Comparison of ENCODE assay signal across 8 mouse cellular contexts in genomic region chr1:40879051-40879450, GRCm38 (mm10).
DNase-seq lines count a peak whose midpoint lies in the region; ATAC-seq and TF ChIP-seq lines count a peak whose summit lies in the region.

No protein-coding gene starts in this region.

- TF ChIP-seq EP300 in lung, postnatal 0 days (IDR thresholded peaks at IDR 0.05) = no peak

- no peak for ATAC-seq in heart, embryonic 11.5 days (replicated peaks; ENCODE audit: insufficient number of reproducible peaks, low FRiP score, low TSS enrichment)
- ATAC-seq in forebrain, embryonic 15.5 days (replicated peaks) = no peak
- ATAC-seq in lung, postnatal 0 days = no peak

- no peak overlapping the region for H3K27ac ChIP-seq in heart, embryonic 11.5 days (ENCODE audit: low read depth, low read length)
- H3K27ac ChIP-seq in forebrain, embryonic 15.5 days (replicated peaks) = peak overlapping the region; percentile 39; the same call in 1 of the 2 replicates
- no peak overlapping the region for H3K27ac ChIP-seq in lung, postnatal 0 days (ENCODE audit: low read length)

- no peak overlapping the region for H3K4me3 ChIP-seq in heart, embryonic 11.5 days (ENCODE audit: low read depth, low read length)
- H3K4me3 ChIP-seq in forebrain, embryonic 15.5 days = no peak overlapping the region
- no peak overlapping the region for H3K4me3 ChIP-seq in lung, postnatal 0 days (ENCODE audit: low read depth, low read length)

- H3K4me2 ChIP-seq in heart, embryonic 11.5 days = no peak overlapping the region
- H3K4me2 ChIP-seq in forebrain, embryonic 15.5 days (replicated peaks) = no peak overlapping the region
- H3K4me2 ChIP-seq in lung, postnatal 0 days (replicated peaks; ENCODE audit: low read depth, low read length) = no peak overlapping the region

- no peaks in the 10 kb centered on the region for H3K4me1 ChIP-seq in heart, embryonic 11.5 days (ENCODE audit: control insufficient read depth, insufficient read depth, low read length)
- 0 out of 2 replicates have a peak, but pooled peaks cover 12% of the 10 kb centered on the region for H3K4me1 ChIP-seq in forebrain, embryonic 15.5 days
- H3K4me1 ChIP-seq in lung, postnatal 0 days (ENCODE audit: insufficient read depth, low read depth, low read length) = no peaks in the 10 kb centered on the region

- peak; percentile 80 for DNase-seq in heart, adult 11 months
- peak; percentile 4 to 18 for DNase-seq in urinary bladder, postnatal 36 days (ENCODE audit: low spot score in 2 of 2)
- no peak for DNase-seq in urinary bladder, postnatal 25 days (ENCODE audit: low spot score)
- peak; percentile 45 to 78 for DNase-seq in kidney, postnatal 36 days
- peak; percentile 11 for DNase-seq in lung, postnatal 0 days (ENCODE audit: low spot score)
- no peak for DNase-seq in natural killer cell, adult 2 months (ENCODE audit: low spot score in 2 of 2)

- WGBS in heart, embryonic 11.5 days (ENCODE audit: insufficient replicate concordance) = 19% methylated on average over 9 of the region's 9 CpGs
- WGBS in forebrain, embryonic 15.5 days = 12% methylated on average over 9 of the region's 9 CpGs
- 13% methylated on average over 9 of the region's 9 CpGs for WGBS in lung, postnatal 0 days

- no peaks in the 10 kb centered on the region for H3K27me3 ChIP-seq in heart, embryonic 11.5 days (ENCODE audit: control insufficient read depth, insufficient read depth, low read length)
- no peaks in the 10 kb centered on the region for H3K27me3 ChIP-seq in forebrain, embryonic 15.5 days
- H3K27me3 ChIP-seq in lung, postnatal 0 days (replicated peaks; ENCODE audit: insufficient read depth, low read length) = no peaks in the 10 kb centered on the region

- no peaks in the 10 kb centered on the region for H3K36me3 ChIP-seq in heart, embryonic 11.5 days (ENCODE audit: control insufficient read depth, insufficient read depth, low read length)
- H3K36me3 ChIP-seq in forebrain, embryonic 15.5 days = no peaks in the 10 kb centered on the region
- H3K36me3 ChIP-seq in lung, postnatal 0 days (ENCODE audit: insufficient read depth, low read length) = no peaks in the 10 kb centered on the region

- no peaks in the 10 kb centered on the region for H3K9me3 ChIP-seq in heart, embryonic 11.5 days (replicated peaks; ENCODE audit: control insufficient read depth, low read length)
- H3K9me3 ChIP-seq in forebrain, embryonic 15.5 days = no peaks in the 10 kb centered on the region
- no peaks in the 10 kb centered on the region for H3K9me3 ChIP-seq in lung, postnatal 0 days (ENCODE audit: low read length)

- no peak overlapping the region for H3K9ac ChIP-seq in heart, embryonic 11.5 days (ENCODE audit: low read depth, low read length)
- H3K9ac ChIP-seq in forebrain, embryonic 15.5 days (replicated peaks) = no peak overlapping the region
- H3K9ac ChIP-seq in lung, postnatal 0 days (replicated peaks; ENCODE audit: low read depth) = no peak overlapping the region

- peak; percentile 66 for TF ChIP-seq CTCF in lung, postnatal 0 days (IDR thresholded peaks at IDR 0.05)

Comparison
In these comparisons a context has a peak if more than half of its experiments do, and no peak if none do; other contexts are left out.
1. DNase-seq: peak in heart, adult 11 months (single experiment), urinary bladder, postnatal 36 days (2 of 2), kidney, postnatal 36 days (2 of 2) and lung, postnatal 0 days (single experiment); none in urinary bladder, postnatal 25 days (single experiment) and natural killer cell, adult 2 months (0 of 2).